Mouse (Mus musculus) kidney, embryonic 15.5 days (tissue): Measurements from ENCODE around the gene Thap11. TPM values are rescaled to one million over a fixed set of nuclear protein-coding genes. Genes with fewer than 3 reads are reported as not detected.
"Not testable (repeated sequence)": the region's sequence is repeated elsewhere in the genome, so short reads cannot be mapped to it uniquely, and the experiment has no call there.

Source experiments
- ATAC-seq: fragments of 200-750 bp; cut with Nextera tagmentation; replicated peaks from 2 replicates; pipeline ENCODE4 v1.8.0; 2017; ENCODE audit warnings: moderate TSS enrichment; ENCODE audit not compliant: low FRiP score
- H3K27ac ChIP-seq: fragments of 300-500 bp; sonication (generic); 2 replicates; pipeline ENCODE4 v1.5.1; 2015; ENCODE audit warnings: mild to moderate bottlenecking, inconsistent platforms
- H3K27me3 ChIP-seq: fragments of 300-500 bp; sonication (generic); 2 replicates; pipeline ENCODE4 v1.6.1; 2015; ENCODE audit warnings: inconsistent platforms
- H3K36me3 ChIP-seq: fragments of 300-500 bp; sonication (generic); 2 replicates; pipeline ENCODE4 v1.6.1; 2015; ENCODE audit warnings: inconsistent platforms
- H3K4me1 ChIP-seq: fragments of 300-500 bp; sonication (generic); 2 replicates; pipeline ENCODE4 v1.6.1; 2015; ENCODE audit warnings: inconsistent platforms
- H3K4me2 ChIP-seq: fragments of 300-500 bp; sonication (generic); 2 replicates; pipeline ENCODE4 v1.6.1; 2015; ENCODE audit warnings: moderate library complexity, mild to moderate bottlenecking, inconsistent platforms
- H3K4me3 ChIP-seq: fragments of 300-500 bp; sonication (generic); replicated peaks from 2 replicates; pipeline ENCODE4 v1.5.1; 2015; ENCODE audit warnings: mild to moderate bottlenecking, inconsistent platforms
- H3K9ac ChIP-seq: fragments of 300-500 bp; sonication (generic); 2 replicates; pipeline ENCODE4 v1.6.1; 2015; ENCODE audit warnings: mild to moderate bottlenecking, inconsistent platforms
- H3K9me3 ChIP-seq: fragments of 300-500 bp; sonication (generic); replicated peaks from 2 replicates; pipeline ENCODE4 v1.6.1; 2016; ENCODE audit warnings: inconsistent platforms
- WGBS: fragments of 180-500 bp; shearing (Covaris S2); methylation state at CpG from one replicate; pipeline ENCODE4 v1.1.7; 2015; ENCODE audit warnings: mixed read lengths; 5-methylcytosine and 5-hydroxymethylcytosine counted together
- polyA plus RNA-seq: library from polyadenylated mRNA; unstranded; fragments of >200 nt; fragmentation: Nextera tagmentation; extraction: Ambion mirVana; gene quantifications from 2 replicates; pipeline ENCODE4 v1.2.1, GENCODE M21; 2015

The Thap11 gene
- polyA plus RNA-seq, 1 experiment from 2014 or later: 66.9 TPM

GRCm38 (mm10) chr8:105826379-105826778, 28.6 kb upstream of the Thap11 start:
- no peaks in the 10 kb centered on the region for H3K9me3 ChIP-seq
- peak overlapping the region; percentile 81 for H3K4me2 ChIP-seq
- peak overlapping the region; percentile 66; the same call in 1 of the 2 replicates for H3K27ac ChIP-seq
- WGBS: under 1% methylated on average over 4 of the region's 4 CpGs
- peak overlapping the region; percentile 85 for H3K4me3 ChIP-seq
- peaks cover 41% of the 10 kb centered on the region for H3K36me3 ChIP-seq
- ATAC-seq: no peak
- H3K9ac ChIP-seq: peak overlapping the region; percentile 90
- H3K27me3 ChIP-seq: no peaks in the 10 kb centered on the region
- peaks cover 16% of the 10 kb centered on the region for H3K4me1 ChIP-seq

- H3K4me3 ChIP-seq: peak within 1 kb of the TSS; percentile 85
- peak; percentile 98 for ATAC-seq
- whole genome bisulfite sequencing: 0% methylated on average over 52 of the region's 52 CpGs
- peak within 1 kb of the TSS; percentile 81 for H3K4me2 ChIP-seq
- no peaks in the 10 kb centered on the region for H3K9me3 ChIP-seq
- H3K4me1 ChIP-seq: peaks cover 16% of the 10 kb centered on the region
- H3K36me3 ChIP-seq: peaks cover 33% of the 10 kb centered on the region
- peak within 1 kb of the TSS; percentile 90 for H3K9ac ChIP-seq
- H3K27ac ChIP-seq: peak within 1 kb of the TSS; percentile 84
- H3K27me3 ChIP-seq: no peaks in the 10 kb centered on the region
These were observed 27.8 kb upstream of the Thap11 start, which contains the start of the genes Ranbp10 and Tsnaxip1 for GRCm38 (mm10) chr8:105826861-105827848. Ranbp10 (minus strand) TSS chr8:105827350. Tsnaxip1 (plus strand) TSS chr8:105827731.

- H3K27me3 ChIP-seq, H3K4me1 ChIP-seq, H3K36me3 ChIP-seq, ATAC-seq, H3K9me3 ChIP-seq, H3K9ac ChIP-seq, H3K4me3 ChIP-seq, H3K4me2 ChIP-seq, H3K27ac ChIP-seq: not testable (repeated sequence)
- WGBS: 85% methylated on average over 2 of the region's 2 CpGs
These were observed 21.2 kb upstream of the Thap11 start for GRCm38 (mm10) chr8:105833740-105834139.

- WGBS: 33% methylated on average over 11 of the region's 11 CpGs
- no peaks in the 10 kb centered on the region for H3K9me3 ChIP-seq
- ATAC-seq: no peak
These were observed 19.6 kb upstream of the Thap11 start for GRCm38 (mm10) chr8:105835318-105835717.

GRCm38 (mm10) chr8:105836991-105837390, 17.9 kb upstream of the Thap11 start:
- Histone ChIP-seq H3K4me1 (no peaks in the 10 kb centered on the region), H3K27ac (no peak overlapping the region), H3K9me3 (no peaks in the 10 kb centered on the region), H3K4me2 (no peak overlapping the region), H3K27me3 (no peaks in the 10 kb centered on the region), H3K4me3 (no peak overlapping the region), H3K36me3 (peaks cover 4% of the 10 kb centered on the region; the same call in 1 of the 2 replicates), H3K9ac (no peak overlapping the region)
- WGBS: 90% methylated on average over 6 of the region's 6 CpGs
- ATAC-seq: no peak

More at GRCm38 (mm10) chr8:105835318-105835717, 19.6 kb upstream of the Thap11 start:
- Histone ChIP-seq H3K36me3 (no peaks in the 10 kb centered on the region), H3K27me3 (no peaks in the 10 kb centered on the region), H3K27ac (no peak overlapping the region), H3K4me2 (no peak overlapping the region), H3K4me3 (no peak overlapping the region), H3K4me1 (no peaks in the 10 kb centered on the region), H3K9ac (no peak overlapping the region)

GRCm38 (mm10) chr8:105839209-105839608, 15.7 kb upstream of the Thap11 start:
- Histone ChIP-seq H3K4me2 (no peak overlapping the region), H3K9ac (no peak overlapping the region), H3K9me3 (no peaks in the 10 kb centered on the region), H3K4me1 (no peaks in the 10 kb centered on the region), H3K36me3 (peaks cover 21% of the 10 kb centered on the region), H3K4me3 (no peak overlapping the region), H3K27me3 (no peaks in the 10 kb centered on the region), H3K27ac (no peak overlapping the region)
- 89% methylated on average over 5 of the region's 5 CpGs for WGBS
- no peak for ATAC-seq

- Histone ChIP-seq H3K27ac (no peak overlapping the region), H3K36me3 (peaks cover 78% of the 10 kb centered on the region), H3K4me3 (no peak overlapping the region), H3K4me2 (no peak overlapping the region), H3K9me3 (no peaks in the 10 kb centered on the region), H3K9ac (no peak overlapping the region), H3K27me3 (no peaks in the 10 kb centered on the region), H3K4me1 (peaks cover 7% of the 10 kb centered on the region)
- WGBS: 92% methylated on average over 11 of the region's 11 CpGs
- ATAC-seq: no peak
These were observed 8.3 kb upstream of the Thap11 start for GRCm38 (mm10) chr8:105846678-105847077.

- H3K4me2 ChIP-seq: peak overlapping the region; percentile 45; the same call in 1 of the 2 replicates
- H3K9ac ChIP-seq: no peak overlapping the region
- H3K4me3 ChIP-seq: peak overlapping the region; percentile 21
- 66% methylated on average over 4 of the region's 4 CpGs for whole genome bisulfite sequencing
- no peaks in the 10 kb centered on the region for H3K27me3 ChIP-seq
- no peak for ATAC-seq
- peaks cover 11% of the 10 kb centered on the region for H3K4me1 ChIP-seq
- H3K27ac ChIP-seq: no peak overlapping the region
- H3K9me3 ChIP-seq: no peaks in the 10 kb centered on the region
- peaks cover 50% of the 10 kb centered on the region for H3K36me3 ChIP-seq
These were observed 4.9 kb upstream of the Thap11 start for GRCm38 (mm10) chr8:105850014-105850413.

- H3K27me3 ChIP-seq: no peaks in the 10 kb centered on the region
- no peak for ATAC-seq
- peaks cover 13% of the 10 kb centered on the region for H3K4me1 ChIP-seq
- no peaks in the 10 kb centered on the region for H3K9me3 ChIP-seq
- peak overlapping the region; percentile 21 for H3K4me3 ChIP-seq
- peak overlapping the region; percentile 45 for H3K4me2 ChIP-seq
- 80% methylated on average over 7 of the region's 7 CpGs for WGBS
- H3K36me3 ChIP-seq: peaks cover 44% of the 10 kb centered on the region
- H3K27ac ChIP-seq: no peak overlapping the region
- 0 out of 2 replicates have a peak overlapping the region, but pooled peaks have one; percentile 26 for H3K9ac ChIP-seq
These were observed 4.3 kb upstream of the Thap11 start for GRCm38 (mm10) chr8:105850611-105851010.

- H3K27me3 ChIP-seq: no peaks in the 10 kb centered on the region
- H3K4me1 ChIP-seq: peaks cover 24% of the 10 kb centered on the region
- WGBS: under 1% methylated on average over 34 of the region's 34 CpGs
- H3K27ac ChIP-seq: peak overlapping the region; percentile 78
- H3K36me3 ChIP-seq: peaks cover 33% of the 10 kb centered on the region
- peak; percentile 78 for ATAC-seq
- peak overlapping the region; percentile 86 for H3K4me3 ChIP-seq
- H3K4me2 ChIP-seq: peak overlapping the region; percentile 64
- peak overlapping the region; percentile 78 for H3K9ac ChIP-seq
- H3K9me3 ChIP-seq: no peaks in the 10 kb centered on the region
These were observed 3.2 kb upstream of the Thap11 start for GRCm38 (mm10) chr8:105851651-105852143.

GRCm38 (mm10) chr8:105852146-105852729, 2.7 kb upstream of the Thap11 start:
- Histone ChIP-seq H3K27ac (no peak overlapping the region), H3K4me1 (peaks cover 29% of the 10 kb centered on the region), H3K9me3 (no peaks in the 10 kb centered on the region), H3K4me2 (peak overlapping the region; percentile 64; the same call in 1 of the 2 replicates), H3K9ac (no peak overlapping the region), H3K36me3 (peaks cover 27% of the 10 kb centered on the region), H3K4me3 (peak overlapping the region; percentile 86), H3K27me3 (no peaks in the 10 kb centered on the region)
- WGBS: 82% methylated on average over 12 of the region's 12 CpGs
- ATAC-seq: no peak

- Histone ChIP-seq H3K36me3 (peaks cover 24% of the 10 kb centered on the region), H3K27me3 (no peaks in the 10 kb centered on the region), H3K9ac (no peak within 1 kb of the TSS), H3K4me2 (0 out of 2 replicates have a peak within 1 kb of the TSS, but pooled peaks have one; percentile 64), H3K4me3 (peak within 1 kb of the TSS; percentile 86), H3K4me1 (peaks cover 39% of the 10 kb centered on the region), H3K27ac (no peak within 1 kb of the TSS), H3K9me3 (no peaks in the 10 kb centered on the region)
- ATAC-seq: no peak
- 93% methylated on average over 3 of the region's 3 CpGs for WGBS
These were observed 1.8 kb upstream of the Thap11 start, which contains the start of gene Cenpt for GRCm38 (mm10) chr8:105853178-105853577. Cenpt (minus strand) TSS chr8:105853278.
